Mouse (Mus musculus): ENCODE measurements around the gene Sh3yl1. TPM values are rescaled to one million over a fixed set of nuclear protein-coding genes. Genes with fewer than 3 reads are reported as not detected.
A peak's percentile ranks its signal among the peaks of the same experiment; 100 is the strongest.

Gene Sh3yl1
- polyA plus RNA-seq (2014; fragmentation: Nextera tagmentation; extraction: Ambion mirVana): 22.0 and 23.2 TPM in 2 replicates

DNA sequence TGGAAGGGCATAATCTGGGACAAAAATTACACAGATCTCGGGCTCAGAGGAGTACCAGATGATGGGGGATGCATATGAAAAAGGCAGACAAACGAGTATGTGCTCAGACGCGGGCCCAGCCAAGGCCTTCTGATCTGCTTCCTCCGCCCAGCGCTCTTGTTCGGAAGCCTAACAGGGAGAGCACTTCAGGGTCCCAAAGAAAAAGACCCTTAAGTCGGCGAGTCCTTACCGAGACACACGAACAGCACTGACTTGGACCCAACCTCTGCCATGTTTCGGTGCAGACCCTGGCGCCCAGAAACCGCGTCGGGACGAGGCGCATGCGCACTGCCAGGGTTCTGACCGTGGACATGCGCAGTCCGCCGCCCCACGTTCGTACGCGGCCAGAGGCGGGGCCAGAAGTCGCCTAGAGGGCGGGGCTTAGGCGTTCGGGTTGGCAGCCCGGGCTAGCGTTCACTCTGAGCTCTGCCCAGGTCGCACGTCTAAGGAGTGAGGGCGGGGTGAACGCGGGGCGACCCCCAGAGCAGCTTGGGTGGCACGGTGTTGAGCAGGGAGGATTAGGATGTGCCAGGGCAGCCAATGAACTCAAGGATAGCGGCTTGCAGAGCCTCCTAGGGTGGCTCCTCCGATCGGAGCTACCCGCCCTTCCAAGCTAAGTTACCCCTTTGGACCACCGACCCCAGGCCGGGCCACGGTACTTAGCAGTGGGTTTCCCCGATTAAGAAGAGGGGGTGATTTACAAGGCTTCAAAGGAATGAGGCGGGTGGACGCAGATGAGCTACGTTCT lies at the start of gene Sh3yl1, which contains the start of gene Acp1:
Sh3yl1 (plus strand) TSS at position 408 of the 787 bp plus-strand sequence.
Acp1 (minus strand) TSS at position 329 of the 787 bp plus-strand sequence.
- no peaks in the 10 kb centered on the region for H3K27me3 ChIP-seq (ENCODE audit: control insufficient read depth, insufficient read depth, low read length)
- no peaks in the 10 kb centered on the region for H3K9me3 ChIP-seq (replicated peaks; ENCODE audit: control insufficient read depth, low read length)
- ATAC-seq (replicated peaks; ENCODE audit: insufficient number of reproducible peaks, low FRiP score, low TSS enrichment, low read depth): peak; percentile 98
- peak within 1 kb of the TSS; percentile 91 for H3K4me2 ChIP-seq (ENCODE audit: low read depth, low read length)
- peak within 1 kb of the TSS; percentile 92 for H3K9ac ChIP-seq (replicated peaks; ENCODE audit: low read length)
- H3K27ac ChIP-seq (replicated peaks; ENCODE audit: low read depth, low read length): no peak within 1 kb of the TSS
- WGBS: under 1% methylated on average over 50 of the region's 52 CpGs
- no peaks in the 10 kb centered on the region for H3K36me3 ChIP-seq (replicated peaks; ENCODE audit: control insufficient read depth, insufficient read depth, low read depth, low read length)
- no peaks in the 10 kb centered on the region for H3K4me1 ChIP-seq (ENCODE audit: control insufficient read depth, insufficient read depth, low read length)
- H3K4me3 ChIP-seq (ENCODE audit: low read depth, low read length): peak within 1 kb of the TSS; percentile 74
- peak; percentile 95 for DNase-seq (ENCODE audit: low spot score)

DNA sequence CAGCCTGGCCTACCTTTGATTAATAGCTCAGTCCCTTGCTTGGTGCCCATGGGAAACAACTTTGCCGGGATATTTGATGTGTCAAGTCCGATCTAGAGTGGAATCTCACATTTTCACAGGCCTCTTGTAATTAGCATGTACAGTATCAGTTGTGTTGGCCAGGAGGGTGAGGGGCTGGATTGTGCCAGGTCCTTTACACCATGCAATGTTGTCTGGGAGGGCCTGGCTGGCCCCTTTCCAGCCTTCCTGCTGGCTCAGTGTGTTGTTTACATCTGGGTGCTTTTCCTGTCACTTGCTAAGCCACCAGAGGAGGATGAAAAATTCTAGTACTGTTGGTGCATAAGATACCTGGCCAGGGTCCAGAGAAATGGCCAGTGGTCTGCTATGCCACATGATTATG lies 47.1 kb upstream of the Sh3yl1 start:
- H3K4me2 ChIP-seq (ENCODE audit: low read depth, low read length): no peak overlapping the region
- no peak overlapping the region for H3K4me3 ChIP-seq (ENCODE audit: low read depth, low read length)
- no peaks in the 10 kb centered on the region for H3K4me1 ChIP-seq (ENCODE audit: control insufficient read depth, insufficient read depth, low read length)
- H3K27ac ChIP-seq (replicated peaks; ENCODE audit: low read depth, low read length): no peak overlapping the region
- no peaks in the 10 kb centered on the region for H3K9me3 ChIP-seq (replicated peaks; ENCODE audit: control insufficient read depth, low read length)
- no peak overlapping the region for H3K9ac ChIP-seq (replicated peaks; ENCODE audit: low read length)
- ATAC-seq (replicated peaks; ENCODE audit: insufficient number of reproducible peaks, low FRiP score, low TSS enrichment, low read depth): no peak
- 85% methylated on average over 2 of the region's 2 CpGs for WGBS
- no peak for DNase-seq (ENCODE audit: low spot score)
- H3K27me3 ChIP-seq (ENCODE audit: control insufficient read depth, insufficient read depth, low read length): no peaks in the 10 kb centered on the region
- H3K36me3 ChIP-seq (replicated peaks; ENCODE audit: control insufficient read depth, insufficient read depth, low read depth, low read length): no peaks in the 10 kb centered on the region

DNA sequence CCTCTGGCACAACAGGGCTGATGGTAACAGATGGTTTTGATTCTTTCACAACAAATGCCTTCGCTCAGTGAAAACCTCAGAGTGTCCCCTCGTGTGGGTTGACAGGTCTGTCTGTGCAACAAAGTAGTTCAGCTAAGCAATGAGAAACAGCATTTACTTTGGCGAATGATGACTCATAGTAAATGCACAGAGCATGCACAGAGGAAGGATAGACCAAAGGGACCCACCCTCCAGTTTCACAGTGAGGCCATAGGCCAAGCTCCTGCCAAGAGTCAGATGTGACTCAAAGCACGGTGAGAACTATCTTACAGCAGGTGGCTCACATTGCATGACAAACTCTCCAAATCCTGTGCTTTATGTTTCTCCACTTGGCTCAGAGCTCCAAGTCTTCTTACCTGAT lies 45.7 kb upstream of the Sh3yl1 start:
- no peak for ATAC-seq (replicated peaks; ENCODE audit: insufficient number of reproducible peaks, low FRiP score, low TSS enrichment, low read depth)
- DNase-seq (ENCODE audit: low spot score): no peak
- no peak overlapping the region for H3K27ac ChIP-seq (replicated peaks; ENCODE audit: low read depth, low read length)
- 55% methylated on average over 4 of the region's 4 CpGs for WGBS
- no peaks in the 10 kb centered on the region for H3K27me3 ChIP-seq (ENCODE audit: control insufficient read depth, insufficient read depth, low read length)
- no peak overlapping the region for H3K9ac ChIP-seq (replicated peaks; ENCODE audit: low read length)
- H3K36me3 ChIP-seq (replicated peaks; ENCODE audit: control insufficient read depth, insufficient read depth, low read depth, low read length): no peaks in the 10 kb centered on the region
- H3K4me1 ChIP-seq (ENCODE audit: control insufficient read depth, insufficient read depth, low read length): no peaks in the 10 kb centered on the region
- no peak overlapping the region for H3K4me2 ChIP-seq (ENCODE audit: low read depth, low read length)
- no peaks in the 10 kb centered on the region for H3K9me3 ChIP-seq (replicated peaks; ENCODE audit: control insufficient read depth, low read length)
- no peak overlapping the region for H3K4me3 ChIP-seq (ENCODE audit: low read depth, low read length)

DNA sequence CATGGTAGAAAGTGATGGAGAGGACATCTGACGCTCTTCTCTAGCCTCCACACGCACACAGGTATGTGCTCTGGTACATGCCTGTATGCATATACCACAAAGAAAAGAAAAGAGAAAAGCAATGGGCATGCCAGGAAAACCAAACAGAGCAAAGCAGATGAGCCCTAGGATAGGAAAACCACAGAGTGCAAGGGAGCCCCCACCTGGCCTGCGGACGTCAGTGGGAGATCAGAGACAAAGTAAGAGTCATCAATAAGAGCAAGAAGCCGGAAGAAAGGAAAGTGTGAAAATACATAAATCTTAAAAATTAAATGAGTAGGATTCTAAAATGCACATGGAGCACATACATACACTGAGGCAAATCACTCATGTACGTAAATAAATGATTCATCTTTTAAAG lies 32.0 kb upstream of the Sh3yl1 start:
- H3K9ac ChIP-seq (replicated peaks; ENCODE audit: low read length): no peak overlapping the region
- H3K4me2 ChIP-seq (ENCODE audit: low read depth, low read length): no peak overlapping the region
- H3K27ac ChIP-seq (replicated peaks; ENCODE audit: low read depth, low read length): no peak overlapping the region
- no peaks in the 10 kb centered on the region for H3K9me3 ChIP-seq (replicated peaks; ENCODE audit: control insufficient read depth, low read length)
- H3K4me3 ChIP-seq (ENCODE audit: low read depth, low read length): no peak overlapping the region
- H3K36me3 ChIP-seq (replicated peaks; ENCODE audit: control insufficient read depth, insufficient read depth, low read depth, low read length): no peaks in the 10 kb centered on the region
- H3K27me3 ChIP-seq (ENCODE audit: control insufficient read depth, insufficient read depth, low read length): peaks cover 12% of the 10 kb centered on the region; the same call in 1 of the 2 replicates
- ATAC-seq (replicated peaks; ENCODE audit: insufficient number of reproducible peaks, low FRiP score, low TSS enrichment, low read depth): no peak
- H3K4me1 ChIP-seq (ENCODE audit: control insufficient read depth, insufficient read depth, low read length): no peaks in the 10 kb centered on the region
- 74% methylated on average over 6 of the region's 6 CpGs for whole genome bisulfite sequencing
- DNase-seq (ENCODE audit: low spot score): peak; percentile 21

DNA sequence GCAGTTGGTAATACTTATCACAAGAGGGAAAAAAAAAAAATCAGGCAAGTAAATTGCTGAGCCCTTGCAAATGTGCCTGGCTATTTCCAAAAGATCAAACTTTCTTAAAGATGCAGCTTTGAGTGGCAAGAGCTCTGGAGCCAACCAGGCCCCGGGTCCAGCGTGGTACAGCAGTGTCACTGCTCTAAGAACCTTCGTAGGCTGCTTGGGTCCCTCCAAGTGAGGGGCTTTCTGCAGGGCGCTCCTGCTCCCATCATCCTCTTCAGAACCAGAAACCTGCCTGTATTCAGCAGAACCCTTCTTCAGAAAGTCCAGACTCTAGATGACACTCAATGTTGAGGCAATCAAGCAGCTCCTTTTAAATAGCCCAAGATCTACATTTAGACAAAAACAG lies 27.9 kb upstream of the Sh3yl1 start:
- no peak overlapping the region for H3K9ac ChIP-seq (replicated peaks; ENCODE audit: low read length)
- peaks cover 3% of the 10 kb centered on the region; the same call in 1 of the 2 replicates for H3K4me1 ChIP-seq (ENCODE audit: control insufficient read depth, insufficient read depth, low read length)
- peak overlapping the region; percentile 98 for H3K4me2 ChIP-seq (ENCODE audit: low read depth, low read length)
- no peak overlapping the region for H3K27ac ChIP-seq (replicated peaks; ENCODE audit: low read depth, low read length)
- ATAC-seq (replicated peaks; ENCODE audit: insufficient number of reproducible peaks, low FRiP score, low TSS enrichment, low read depth) (no peak), DNase-seq (ENCODE audit: low spot score) (peak; percentile 15)
- H3K27me3 ChIP-seq (ENCODE audit: control insufficient read depth, insufficient read depth, low read length): peaks cover 21% of the 10 kb centered on the region; the same call in 1 of the 2 replicates
- H3K9me3 ChIP-seq (replicated peaks; ENCODE audit: control insufficient read depth, low read length): no peaks in the 10 kb centered on the region
- whole genome bisulfite sequencing: 13% methylated on average over 4 of the region's 4 CpGs
- H3K4me3 ChIP-seq (ENCODE audit: low read depth, low read length): peak overlapping the region; percentile 55; the same call in 1 of the 2 replicates
- no peaks in the 10 kb centered on the region for H3K36me3 ChIP-seq (replicated peaks; ENCODE audit: control insufficient read depth, insufficient read depth, low read depth, low read length)

DNA sequence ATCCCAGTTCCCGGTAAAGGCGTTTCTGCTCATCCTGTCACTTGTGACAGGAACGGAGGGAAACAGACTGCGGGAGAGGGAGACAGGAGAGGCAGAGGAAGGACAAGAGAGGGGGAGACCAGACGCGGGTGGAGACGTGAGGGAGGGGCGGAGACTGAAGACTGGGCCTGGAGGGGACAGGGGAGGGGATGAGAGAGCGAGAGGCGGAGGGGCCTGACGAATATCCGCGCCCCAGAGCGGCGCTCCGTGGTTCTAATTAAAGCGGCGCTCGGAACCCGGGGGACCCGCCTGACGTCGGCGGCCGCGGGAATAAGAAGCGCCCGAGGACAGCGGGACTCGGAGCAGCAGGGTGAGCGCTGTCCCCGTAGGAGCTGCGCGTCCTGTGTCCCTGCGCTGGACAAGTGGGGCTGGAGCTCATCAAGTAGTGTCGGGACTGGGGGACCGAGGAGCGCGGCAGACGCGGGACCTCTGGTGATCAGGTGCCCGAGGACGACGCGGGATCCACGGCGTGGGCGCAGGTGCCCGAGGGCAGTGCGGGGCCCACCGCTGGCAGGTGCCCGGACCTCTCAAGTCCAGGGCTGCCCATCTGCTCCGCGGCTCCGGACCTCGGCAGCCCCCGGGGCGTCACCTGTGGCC lies 27.4 kb upstream of the Sh3yl1 start, which contains the start of gene Alkal2:
Alkal2 (plus strand) TSS at position 337 of the 636 bp plus-strand sequence.
- H3K4me2 ChIP-seq (ENCODE audit: low read depth, low read length): peak within 1 kb of the TSS; percentile 98
- H3K27me3 ChIP-seq (ENCODE audit: control insufficient read depth, insufficient read depth, low read length): peaks cover 21% of the 10 kb centered on the region; the same call in 1 of the 2 replicates
- H3K27ac ChIP-seq (replicated peaks; ENCODE audit: low read depth, low read length): no peak within 1 kb of the TSS
- DNase-seq (ENCODE audit: low spot score) (peak; percentile 52), ATAC-seq (replicated peaks; ENCODE audit: insufficient number of reproducible peaks, low FRiP score, low TSS enrichment, low read depth) (peak; percentile 69)
- WGBS: under 1% methylated on average over 55 of the region's 58 CpGs
- H3K4me1 ChIP-seq (ENCODE audit: control insufficient read depth, insufficient read depth, low read length): peaks cover 3% of the 10 kb centered on the region; the same call in 1 of the 2 replicates
- H3K4me3 ChIP-seq (ENCODE audit: low read depth, low read length): peak within 1 kb of the TSS; percentile 55
- no peaks in the 10 kb centered on the region for H3K36me3 ChIP-seq (replicated peaks; ENCODE audit: control insufficient read depth, insufficient read depth, low read depth, low read length)
- no peaks in the 10 kb centered on the region for H3K9me3 ChIP-seq (replicated peaks; ENCODE audit: control insufficient read depth, low read length)
- peak within 1 kb of the TSS; percentile 65 for H3K9ac ChIP-seq (replicated peaks; ENCODE audit: low read length)

DNA sequence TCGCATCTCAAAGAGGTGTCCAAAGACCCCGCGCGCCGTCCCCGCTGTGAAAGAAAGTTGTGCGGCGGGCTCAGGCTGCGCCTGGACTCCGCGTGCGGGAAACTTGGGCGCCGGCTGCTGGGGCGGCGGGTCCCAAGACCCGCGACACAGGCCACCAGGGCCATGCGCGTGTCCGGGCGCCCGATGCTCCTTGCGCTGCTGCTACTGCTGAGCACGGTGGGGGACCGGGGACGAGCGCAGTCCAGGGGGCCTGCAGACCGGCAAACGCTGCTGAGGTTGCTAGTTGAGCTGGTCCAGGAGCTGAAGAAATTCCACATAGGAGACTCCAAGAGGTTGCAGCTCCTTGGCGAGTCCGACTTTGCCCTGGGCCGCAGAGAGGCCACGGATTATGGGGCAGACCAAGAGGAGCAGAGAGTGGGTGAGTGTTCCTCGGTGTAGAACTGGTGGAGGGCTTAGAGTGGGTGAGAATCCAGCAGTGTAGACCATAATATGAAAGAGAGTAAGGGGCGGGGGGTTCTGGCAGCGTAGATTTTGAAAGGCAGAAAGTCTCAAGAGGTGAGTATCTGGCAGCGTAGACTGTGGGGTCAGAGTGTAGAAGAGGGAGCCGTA lies 26.7 kb upstream of the Sh3yl1 start:
- peak overlapping the region; percentile 65 for H3K9ac ChIP-seq (replicated peaks; ENCODE audit: low read length)
- ATAC-seq (replicated peaks; ENCODE audit: insufficient number of reproducible peaks, low FRiP score, low TSS enrichment, low read depth): peak; percentile 73; the same call in 1 of the 2 replicates
- H3K4me2 ChIP-seq (ENCODE audit: low read depth, low read length): peak overlapping the region; percentile 98
- peaks cover 3% of the 10 kb centered on the region; the same call in 1 of the 2 replicates for H3K4me1 ChIP-seq (ENCODE audit: control insufficient read depth, insufficient read depth, low read length)
- peaks cover 21% of the 10 kb centered on the region; the same call in 1 of the 2 replicates for H3K27me3 ChIP-seq (ENCODE audit: control insufficient read depth, insufficient read depth, low read length)
- WGBS: 9% methylated on average over 39 of the region's 39 CpGs
- peak overlapping the region; percentile 55 for H3K4me3 ChIP-seq (ENCODE audit: low read depth, low read length)
- no peaks in the 10 kb centered on the region for H3K36me3 ChIP-seq (replicated peaks; ENCODE audit: control insufficient read depth, insufficient read depth, low read depth, low read length)
- H3K27ac ChIP-seq (replicated peaks; ENCODE audit: low read depth, low read length): no peak overlapping the region
- no peaks in the 10 kb centered on the region for H3K9me3 ChIP-seq (replicated peaks; ENCODE audit: control insufficient read depth, low read length)
- peak; percentile 45 for DNase-seq (ENCODE audit: low spot score)

Data from embryonic facial prominence, embryonic 11.5 days (tissue).